Mouse (Mus musculus) heart, adult 2 months (tissue): ENCODE measurements around the gene Dlst. TPM values are rescaled to one million over a fixed set of nuclear protein-coding genes. Genes with fewer than 3 reads are reported as not detected.

Experiments
- DNase-seq, 2 experiments: peaks; one replicate each; pipeline ENCODE4 v3.0.0; 2021
- H3K27ac ChIP-seq: fragments of 200-600 bp; 2 replicates; pipeline ENCODE4 v1.8.1; 2022
- H3K27me3 ChIP-seq: fragments of 200-500 bp; 2 replicates; pipeline ENCODE4 v1.6.1; 2012; ENCODE audit warnings: mild to moderate bottlenecking, low read length, inconsistent platforms, mixed read lengths; ENCODE audit not compliant: control insufficient read depth, insufficient read depth
- H3K36me3 ChIP-seq: fragments of 200-500 bp; 2 replicates; pipeline ENCODE4 v1.6.1; 2012; ENCODE audit warnings: low read length, inconsistent platforms; ENCODE audit not compliant: control insufficient read depth, insufficient read depth
- H3K4me1 ChIP-seq: fragments of 200-500 bp; 2 replicates; pipeline ENCODE4 v1.6.1; 2011; ENCODE audit warnings: low read length; ENCODE audit not compliant: control insufficient read depth, insufficient read depth
- H3K4me3 ChIP-seq: fragments of 200-600 bp; 2 replicates; pipeline ENCODE4 v1.8.1; 2022
- H3K79me2 ChIP-seq: fragments of 200-500 bp; replicated peaks from 2 replicates; pipeline ENCODE4 v1.6.1; 2012; ENCODE audit warnings: mild to moderate bottlenecking, inconsistent platforms, low read length, moderate library complexity, mixed read lengths; ENCODE audit not compliant: control insufficient read depth, insufficient read depth
- H3K9ac ChIP-seq: fragments of 200-500 bp; 2 replicates; pipeline ENCODE4 v1.6.1; 2012; ENCODE audit warnings: low read depth, mild to moderate bottlenecking, control low read depth, inconsistent platforms, low read length, mixed read lengths
- CTCF ChIP-seq: fragments of 200-600 bp; IDR thresholded peaks from 2 replicates; pipeline ENCODE4 v1.8.1; 2022; ENCODE audit warnings: antibody characterized with exemption, mild to moderate bottlenecking, moderate library complexity
- EP300 ChIP-seq: fragments of 200-500 bp; IDR thresholded peaks from 2 replicates; pipeline ENCODE4 v1.6.1; 2011; ENCODE audit warnings: low read depth, low read length, control low read depth; ENCODE audit not compliant: insufficient read depth
- POLR2A ChIP-seq: fragments of 200-500 bp; IDR thresholded peaks from 2 replicates; pipeline ENCODE4 v1.6.1; 2011; ENCODE audit warnings: mild to moderate bottlenecking, low read depth, low read length, control low read depth; ENCODE audit not compliant: insufficient read depth
- WGBS: fragments of 180-500 bp; shearing (Covaris S2); methylation state at CpG from one replicate; pipeline ENCODE4 v1.1.7; 2018; 5-methylcytosine and 5-hydroxymethylcytosine counted together
- intact Hi-C: fragments of 180-260 bp; cut with DNase I; formaldehyde crosslinking; loops from one replicate; pipeline ENCODE4 v1.15.1; 2025
- polyA plus RNA-seq: library from polyadenylated mRNA; depleted of rRNA; stranded (reverse); fragments of >200 nt; gene quantifications from 2 replicates; pipeline ENCODE4 v1.2.3, GENCODE M21; 2012
- total RNA-seq, 2 experiments: library from RNA; stranded (reverse); gene quantifications; 2 replicates each; pipeline ENCODE4 v1.2.3; 2021

Dlst gene
- total and polyA plus RNA-seq, 3 experiments = 423 to 715 (median 668) TPM

GRCm38 (mm10) chr12:85091190-85091589 lies 19.4 kb upstream of the Dlst start:
- Histone ChIP-seq H3K27me3 (no peaks in the 10 kb centered on the region), H3K4me1 (no peaks in the 10 kb centered on the region), H3K27ac (no peak overlapping the region), H3K9ac (no peak overlapping the region), H3K4me3 (no peak overlapping the region), H3K36me3 (no peaks in the 10 kb centered on the region), H3K79me2 (no peaks in the 10 kb centered on the region)
- TF ChIP-seq EP300 (no peak), CTCF (no peak), POLR2A (no peak)
- no peak for DNase-seq
- intact Hi-C loops = loop anchor here (5.0 kb wide), 1 partner anchor 51 kb away; no protein-coding TSS in a partner anchor
- 77% methylated on average over 3 of the region's 3 CpGs for WGBS

GRCm38 (mm10) chr12:85092214-85092613 lies 18.4 kb upstream of the Dlst start:
- Histone ChIP-seq H3K4me3 (no peak overlapping the region), H3K9ac (no peak overlapping the region), H3K27me3 (no peaks in the 10 kb centered on the region), H3K36me3 (no peaks in the 10 kb centered on the region), H3K27ac (no peak overlapping the region), H3K79me2 (no peaks in the 10 kb centered on the region), H3K4me1 (no peaks in the 10 kb centered on the region)
- peak; percentile 61 to 76 for DNase-seq
- 9% methylated on average over 3 of the region's 3 CpGs for WGBS
- intact Hi-C loops = loop anchor here (1.0 to 5.0 kb wide), 2 partner anchors 50 to 212 kb away; no protein-coding TSS in a partner anchor
- TF ChIP-seq CTCF = peak; percentile 89
- TF ChIP-seq EP300 = no peak

- TF ChIP-seq EP300 = no peak
- TF ChIP-seq POLR2A = no peak
- no peak for TF ChIP-seq CTCF
- Histone ChIP-seq H3K4me3 (no peak overlapping the region), H3K36me3 (no peaks in the 10 kb centered on the region), H3K4me1 (no peaks in the 10 kb centered on the region), H3K9ac (no peak overlapping the region), H3K27ac (peak overlapping the region; percentile 36), H3K27me3 (no peaks in the 10 kb centered on the region), H3K79me2 (no peaks in the 10 kb centered on the region)
- WGBS = 20% methylated on average over 14 of the region's 14 CpGs
- intact Hi-C loops = loop anchor here (5.0 kb wide), 1 partner anchor 48 kb away; no protein-coding TSS in a partner anchor
- peak; percentile 72 to 73 for DNase-seq
Measured at GRCm38 (mm10) chr12:85094010-85094409, 16.6 kb upstream of the Dlst start.

GRCm38 (mm10) chr12:85094706-85095105 lies 15.9 kb upstream of the Dlst start:
- no peak for TF ChIP-seq EP300
- TF ChIP-seq POLR2A = no peak
- no peak for TF ChIP-seq CTCF
- no peaks in the 10 kb centered on the region for H3K27me3 ChIP-seq
- H3K4me3 ChIP-seq = no peak overlapping the region
- DNase-seq = peak; percentile 52 to 64
- WGBS = 72% methylated on average over 10 of the region's 10 CpGs
- intact Hi-C loops = loop anchor here (5.0 kb wide), 1 partner anchor 48 kb away; no protein-coding TSS in a partner anchor
- H3K79me2 ChIP-seq = no peaks in the 10 kb centered on the region
- H3K36me3 ChIP-seq = no peaks in the 10 kb centered on the region
- no peaks in the 10 kb centered on the region for H3K4me1 ChIP-seq
- no peak overlapping the region for H3K9ac ChIP-seq
- peak overlapping the region; percentile 36 for H3K27ac ChIP-seq

- Histone ChIP-seq H3K9ac (no peak overlapping the region), H3K4me3 (no peak overlapping the region), H3K27ac (no peak overlapping the region), H3K79me2 (no peaks in the 10 kb centered on the region), H3K4me1 (no peaks in the 10 kb centered on the region), H3K27me3 (no peaks in the 10 kb centered on the region), H3K36me3 (no peaks in the 10 kb centered on the region)
- DNase-seq = no peak
- intact Hi-C loops = no loop called here
- 84% methylated on average over 11 of the region's 11 CpGs for WGBS
- TF ChIP-seq POLR2A = no peak
- no peak for TF ChIP-seq CTCF
- TF ChIP-seq EP300 = no peak
Measured at GRCm38 (mm10) chr12:85095146-85095545, 15.5 kb upstream of the Dlst start.

- intact Hi-C loops = no loop called here
- no peaks in the 10 kb centered on the region for H3K4me1 ChIP-seq
- H3K36me3 ChIP-seq = no peaks in the 10 kb centered on the region
- no peak overlapping the region for H3K4me3 ChIP-seq
- H3K79me2 ChIP-seq = no peaks in the 10 kb centered on the region
- 75% methylated on average over 7 of the region's 7 CpGs for WGBS
- TF ChIP-seq POLR2A = no peak
- no peak for TF ChIP-seq CTCF
- TF ChIP-seq EP300 = no peak
- H3K9ac ChIP-seq = no peak overlapping the region
- no peak for DNase-seq
- H3K27me3 ChIP-seq = no peaks in the 10 kb centered on the region
- H3K27ac ChIP-seq = no peak overlapping the region
Measured at GRCm38 (mm10) chr12:85095859-85096258, 14.8 kb upstream of the Dlst start.
